ENCODE assay signal across 37 mouse cellular contexts in the genomic region with DNA sequence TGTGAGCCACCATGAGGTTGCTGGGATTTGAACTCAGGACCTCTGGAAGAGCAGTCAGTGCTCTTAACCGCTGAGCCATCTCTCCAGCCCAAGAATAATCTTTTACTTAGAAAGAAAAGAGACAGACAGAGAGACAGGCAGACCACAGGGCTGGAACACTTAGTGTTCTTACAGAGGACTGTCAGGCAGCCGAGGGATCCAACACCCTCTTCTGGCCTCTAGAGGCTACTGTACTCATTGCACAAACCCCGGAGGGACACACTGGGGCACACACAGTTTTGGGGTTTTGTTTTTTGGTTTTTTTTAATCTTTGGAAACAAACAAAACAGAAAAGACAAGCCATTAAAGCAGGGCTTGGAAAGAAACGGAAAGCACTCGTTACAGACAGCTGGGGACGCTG. TPM values are rescaled to one million over a fixed set of nuclear protein-coding genes. Genes with fewer than 3 reads are reported as not detected.
DNase-seq lines count a peak whose midpoint lies in the region; ATAC-seq and TF ChIP-seq lines count a peak whose summit lies in the region.
"Had no signal": no experiment of that assay in that cellular context is flagged by ENCODE, and none has a peak within 500 bp of the region (broad histone marks: within the 10 kb centered on the region; RNA-seq: fewer than 3 reads in every experiment).

No protein-coding gene starts in this region.

- 81% methylated on average over 6 of the region's 6 CpGs for WGBS in forebrain, postnatal 0 days
- WGBS in forebrain, embryonic 12.5 days = 83% methylated on average over 6 of the region's 6 CpGs
- WGBS in hindbrain, postnatal 0 days = 81% methylated on average over 6 of the region's 6 CpGs
- WGBS in hindbrain, embryonic 13.5 days = 89% methylated on average over 6 of the region's 6 CpGs

- DNase-seq in forebrain, postnatal 0 days = no peak
- no peak for DNase-seq in hindbrain, postnatal 0 days (ENCODE audit: low spot score)
- DNase-seq in left cerebral cortex, adult 2 months (ENCODE audit: extremely low spot score in 1 of 2, low spot score in 2 of 2) = no peak
- DNase-seq in left cerebral cortex, postnatal 4 days = no peak
- DNase-seq in MEL (ENCODE audit: low read depth, low spot score) = no peak
- DNase-seq: adrenal gland, postnatal 25 days; cerebellum, adult 18-20 months; cerebellum, postnatal 10 days; gastrocnemius, postnatal 36 days; heart, postnatal 36 days; kidney, adult 8-10 months; kidney, postnatal 14 days; lung, embryonic 14.5 days; lung, postnatal 36 days; right cerebral cortex, postnatal 4 days; thymus, postnatal 4 days had no signal

- peaks cover 13% of the 10 kb centered on the region; the same call in 1 of the 2 replicates for H3K4me1 ChIP-seq in forebrain, postnatal 0 days (ENCODE audit: insufficient read depth)
- peaks cover 30% of the 10 kb centered on the region for H3K4me1 ChIP-seq in forebrain, embryonic 12.5 days
- H3K4me1 ChIP-seq in hindbrain, postnatal 0 days (ENCODE audit: insufficient read depth, low read length) = peaks cover 7% of the 10 kb centered on the region; the same call in 1 of the 2 replicates
- peaks cover 52% of the 10 kb centered on the region for H3K4me1 ChIP-seq in hindbrain, embryonic 13.5 days (replicated peaks)
- peaks cover 0 to 7% of the 10 kb centered on the region in 2 experiments for H3K4me1 ChIP-seq in MEL (ENCODE audit: control insufficient read depth in 1 of 2, insufficient read depth in 2 of 2, low read length in 2 of 2)

- no peak for TF ChIP-seq POLR2A in MEL (IDR thresholded peaks at IDR 0.05; ENCODE audit: control insufficient read depth in 1 of 2, insufficient read depth in 1 of 2, low read depth in 1 of 2, low read length in 2 of 2, poor library complexity in 1 of 2)

- no peak overlapping the region for H3K27ac ChIP-seq in forebrain, postnatal 0 days (ENCODE audit: low read depth, low read length)
- H3K27ac ChIP-seq in forebrain, embryonic 12.5 days = no peak overlapping the region
- no peak overlapping the region for H3K27ac ChIP-seq in hindbrain, postnatal 0 days
- H3K27ac ChIP-seq in hindbrain, embryonic 13.5 days = no peak overlapping the region
- H3K27ac ChIP-seq in left cerebral cortex, adult 2 months = no peak overlapping the region
- H3K27ac ChIP-seq in MEL (ENCODE audit: control insufficient read depth, low read depth, low read length) = no peak overlapping the region
- H3K27ac ChIP-seq: embryonic facial prominence, embryonic 10.5 days; embryonic facial prominence, embryonic 15.5 days; forebrain, embryonic 13.5 days; heart, embryonic 15.5 days; hindbrain, embryonic 14.5 days; limb, embryonic 10.5 days; limb, embryonic 15.5 days; liver, embryonic 14.5 days; midbrain, embryonic 12.5 days; neural tube, embryonic 13.5 days had no signal

- TF ChIP-seq CTCF in forebrain, postnatal 0 days (IDR thresholded peaks at IDR 0.05; ENCODE audit: low read depth) = peak; percentile 28; the same call in 1 of the 2 replicates
- peak; percentile 25; the same call in 1 of the 2 replicates for TF ChIP-seq CTCF in hindbrain, postnatal 0 days (IDR thresholded peaks at IDR 0.05; ENCODE audit: low read depth)
- TF ChIP-seq CTCF in left cerebral cortex, adult 2 months (IDR thresholded peaks at IDR 0.05) = peak; percentile 33
- TF ChIP-seq CTCF in MEL (IDR thresholded peaks at IDR 0.05 in 2 of 3, conservative IDR thresholded peaks at IDR 0.05 in 1 of 3; ENCODE audit: control insufficient read depth in 1 of 3, insufficient read depth in 1 of 3, low read depth in 2 of 3, low read length in 3 of 3, poor library complexity in 1 of 3, severe bottlenecking in 1 of 3) = peak in 2 of 3 experiments; percentile 6 to 21; a peak in 2 of 6 replicates

- no peaks in the 10 kb centered on the region for H3K27me3 ChIP-seq in forebrain, postnatal 0 days (ENCODE audit: insufficient read depth, low read length)
- H3K27me3 ChIP-seq in forebrain, embryonic 12.5 days = no peaks in the 10 kb centered on the region
- no peaks in the 10 kb centered on the region for H3K27me3 ChIP-seq in hindbrain, postnatal 0 days (ENCODE audit: insufficient read depth, low read length)
- H3K27me3 ChIP-seq in hindbrain, embryonic 13.5 days = no peaks in the 10 kb centered on the region
- H3K27me3 ChIP-seq in MEL (ENCODE audit: control insufficient read depth in 1 of 2, insufficient read depth in 2 of 2, low read length in 2 of 2) = no peaks in the 10 kb centered on the region
- H3K27me3 ChIP-seq: CH12.LX; embryonic facial prominence, embryonic 15.5 days; forebrain, embryonic 13.5 days; heart, embryonic 15.5 days; limb, embryonic 15.5 days; midbrain, embryonic 12.5 days; neural tube, embryonic 13.5 days had no signal

- no peak; the same call in 1 of the 2 replicates for TF ChIP-seq RAD21 in MEL (IDR thresholded peaks at IDR 0.05; ENCODE audit: low read depth, low read length)

- no peak overlapping the region for H3K4me3 ChIP-seq in forebrain, postnatal 0 days (ENCODE audit: low read depth, low read length)
- H3K4me3 ChIP-seq in forebrain, embryonic 12.5 days (replicated peaks) = no peak overlapping the region
- H3K4me3 ChIP-seq in hindbrain, postnatal 0 days (ENCODE audit: low read length) = no peak overlapping the region
- H3K4me3 ChIP-seq in hindbrain, embryonic 13.5 days = no peak overlapping the region
- H3K4me3 ChIP-seq in left cerebral cortex, adult 2 months = no peak overlapping the region
- H3K4me3 ChIP-seq in MEL (ENCODE audit: control insufficient read depth in 1 of 2, insufficient read depth in 1 of 2, low read depth in 2 of 2, low read length in 2 of 2) = no peak overlapping the region
- H3K4me3 ChIP-seq: embryonic facial prominence, embryonic 10.5 days; embryonic facial prominence, embryonic 15.5 days; forebrain, embryonic 13.5 days; heart, embryonic 15.5 days; limb, embryonic 10.5 days; limb, embryonic 15.5 days; midbrain, embryonic 12.5 days; neural tube, embryonic 13.5 days had no signal

- no peak overlapping the region for H3K4me2 ChIP-seq in forebrain, postnatal 0 days (ENCODE audit: low read depth)
- H3K4me2 ChIP-seq in forebrain, embryonic 12.5 days = no peak overlapping the region
- H3K4me2 ChIP-seq in hindbrain, postnatal 0 days (ENCODE audit: low read depth, low read length) = no peak overlapping the region
- no peak overlapping the region for H3K4me2 ChIP-seq in hindbrain, embryonic 13.5 days
- H3K4me2 ChIP-seq: embryonic facial prominence, embryonic 15.5 days; forebrain, embryonic 13.5 days; heart, embryonic 15.5 days; hindbrain, embryonic 14.5 days; limb, embryonic 15.5 days; lung, embryonic 14.5 days; midbrain, embryonic 12.5 days; neural tube, embryonic 13.5 days had no signal

- peaks cover 9% of the 10 kb centered on the region for H3K79me2 ChIP-seq in MEL (ENCODE audit: control insufficient read depth, insufficient read depth, low read length, poor library complexity)

- H3K9ac ChIP-seq in forebrain, postnatal 0 days = no peak overlapping the region
- H3K9ac ChIP-seq in forebrain, embryonic 12.5 days = no peak overlapping the region
- no peak overlapping the region for H3K9ac ChIP-seq in hindbrain, postnatal 0 days (replicated peaks; ENCODE audit: low read length)
- no peak overlapping the region for H3K9ac ChIP-seq in hindbrain, embryonic 13.5 days
- H3K9ac ChIP-seq in MEL (ENCODE audit: control insufficient read depth, low read depth, low read length, poor library complexity, severe bottlenecking) = no peak overlapping the region
- H3K9ac ChIP-seq: embryonic facial prominence, embryonic 15.5 days; forebrain, embryonic 13.5 days; heart, embryonic 15.5 days; hindbrain, embryonic 14.5 days; limb, embryonic 15.5 days; liver, embryonic 14.5 days; lung, embryonic 14.5 days; midbrain, embryonic 12.5 days; neural tube, embryonic 13.5 days had no signal

- intact Hi-C loops in left cerebral cortex, adult 2 months (cut with DNase I) = no loop called here
- intact Hi-C loops in left cerebral cortex, postnatal 4 days (cut with DNase I) = loop anchor here (10.0 kb wide), 1 partner anchor 105 kb away; a partner anchor contains a TSS

- H3K36me3 ChIP-seq in forebrain, postnatal 0 days (ENCODE audit: insufficient read depth) = peaks cover 44% of the 10 kb centered on the region
- H3K36me3 ChIP-seq in forebrain, embryonic 12.5 days (replicated peaks) = peaks cover 58% of the 10 kb centered on the region
- H3K36me3 ChIP-seq in hindbrain, postnatal 0 days (ENCODE audit: insufficient read depth, low read length) = peaks cover 43% of the 10 kb centered on the region
- H3K36me3 ChIP-seq in hindbrain, embryonic 13.5 days = peaks cover 53% of the 10 kb centered on the region
- H3K36me3 ChIP-seq in MEL (ENCODE audit: control insufficient read depth in 1 of 2, insufficient read depth in 2 of 2, low read length in 2 of 2) = peaks cover 2% of the 10 kb centered on the region in 2 experiments; a peak in 3 of 4 replicates

- TF ChIP-seq EP300 in MEL (IDR thresholded peaks at IDR 0.05; ENCODE audit: low read depth in 1 of 2, low read length in 2 of 2) = no peak

- no peak for ATAC-seq in forebrain, postnatal 0 days
- ATAC-seq in forebrain, embryonic 12.5 days (ENCODE audit: low FRiP score) = no peak
- no peak for ATAC-seq in hindbrain, postnatal 0 days
- ATAC-seq in hindbrain, embryonic 13.5 days (ENCODE audit: low FRiP score) = no peak
- ATAC-seq in activated CD4-positive, CD25-positive, alpha-beta regulatory T cell, adult 4 months = no peak
- ATAC-seq: forebrain, embryonic 13.5 days; inflammation-experienced regulatory T-cells, adult 6 months had no signal

- no peaks in the 10 kb centered on the region for H3K9me3 ChIP-seq in forebrain, postnatal 0 days (ENCODE audit: low read length)
- H3K9me3 ChIP-seq in forebrain, embryonic 12.5 days = no peaks in the 10 kb centered on the region
- no peaks in the 10 kb centered on the region for H3K9me3 ChIP-seq in hindbrain, postnatal 0 days (ENCODE audit: low read length)
- no peaks in the 10 kb centered on the region for H3K9me3 ChIP-seq in hindbrain, embryonic 13.5 days
- no peaks in the 10 kb centered on the region for H3K9me3 ChIP-seq in MEL (replicated peaks; ENCODE audit: insufficient read depth, low read length)
- H3K9me3 ChIP-seq: embryonic facial prominence, embryonic 10.5 days; embryonic facial prominence, embryonic 15.5 days; forebrain, embryonic 13.5 days; heart, embryonic 15.5 days; limb, embryonic 10.5 days; limb, embryonic 15.5 days; midbrain, embryonic 12.5 days; neural tube, embryonic 13.5 days had no signal

RNA-seq across cellular contexts. Expression of a gene that starts 5.4 kb away (rescaled TPM):
- 24.7 and 27.2 TPM in 2 replicates for total RNA-seq in forebrain, postnatal 0 days (2014; rRNA removed)
- 17.4 and 20.3 TPM in 2 replicates for polyA plus RNA-seq in forebrain, postnatal 0 days (2015; fragmentation: Nextera tagmentation; extraction: Ambion mirVana)
- polyA plus RNA-seq in forebrain, embryonic 12.5 days (2016; fragmentation: Nextera tagmentation; extraction: Ambion mirVana) = 68.6 and 69.8 TPM in 2 replicates
- 27.0 and 32.1 TPM in 2 replicates for total RNA-seq in hindbrain, postnatal 0 days (2014; rRNA removed)
- 22.5 and 23.4 TPM in 2 replicates for polyA plus RNA-seq in hindbrain, postnatal 0 days (2015; fragmentation: Nextera tagmentation; extraction: Ambion mirVana)
- polyA plus RNA-seq in hindbrain, embryonic 13.5 days (2015; fragmentation: Nextera tagmentation; extraction: Ambion mirVana) = 36.7 and 38.0 TPM in 2 replicates
- total RNA-seq in left cerebral cortex, adult 2 months (2021) = 10 to 100 TPM; 25.2 to 31.0 TPM
- total RNA-seq in left cerebral cortex, postnatal 4 days (2021) = 10 to 100 TPM; 22.4 to 25.6 TPM
- total RNA-seq in MEL (2012; rRNA removed) = 15.8 and 18.6 TPM in 2 replicates
- polyA plus RNA-seq in MEL (2012; ENCODE audit: insufficient read depth in 1 of 2, insufficient read length in 2 of 2, low read depth in 1 of 2, low replicate concordance in 2 of 2, missing spikeins in 1 of 2) = 10 to 100 TPM in 1 of 2 experiments, not detected in 1; 25.7 TPM
- polyA plus RNA-seq in activated CD4-positive, CD25-positive, alpha-beta regulatory T cell, adult 4 months (2017; shearing (Covaris generic)) = 10 to 100 TPM; 18.3 to 19.0 TPM

RNA-seq across cellular contexts. Expression of a gene that starts 10.2 kb away (rescaled TPM):
- total RNA-seq in forebrain, postnatal 0 days (2014; rRNA removed) = 11.8 and 13.9 TPM in 2 replicates
- 12.1 and 12.5 TPM in 2 replicates for polyA plus RNA-seq in forebrain, postnatal 0 days (2015; fragmentation: Nextera tagmentation; extraction: Ambion mirVana)
- 32.7 and 33.0 TPM in 2 replicates for polyA plus RNA-seq in forebrain, embryonic 12.5 days (2016; fragmentation: Nextera tagmentation; extraction: Ambion mirVana)
- total RNA-seq in hindbrain, postnatal 0 days (2014; rRNA removed) = 30.3 and 32.5 TPM in 2 replicates
- 22.1 and 25.3 TPM in 2 replicates for polyA plus RNA-seq in hindbrain, postnatal 0 days (2015; fragmentation: Nextera tagmentation; extraction: Ambion mirVana)
- 24.4 and 25.2 TPM in 2 replicates for polyA plus RNA-seq in hindbrain, embryonic 13.5 days (2015; fragmentation: Nextera tagmentation; extraction: Ambion mirVana)
- total RNA-seq in left cerebral cortex, adult 2 months (2021) = 1 to 10 TPM; 6.5 to 7.2 TPM
- 1 to 10 TPM; 9.1 to 9.4 TPM for total RNA-seq in left cerebral cortex, postnatal 4 days (2021)
- 31.9 and 35.0 TPM in 2 replicates for total RNA-seq in MEL (2012; rRNA removed)
- polyA plus RNA-seq in MEL (2012; ENCODE audit: insufficient read depth in 1 of 2, insufficient read length in 2 of 2, low read depth in 1 of 2, low replicate concordance in 2 of 2, missing spikeins in 1 of 2) = 10 to 100 TPM in 1 of 2 experiments, not detected in 1; 56.5 TPM
- 10 to 100 TPM; 14.7 to 24.1 TPM for polyA plus RNA-seq in activated CD4-positive, CD25-positive, alpha-beta regulatory T cell, adult 4 months (2017; shearing (Covaris generic))

RNA-seq across cellular contexts. Expression of a gene that starts 28.7 kb away (rescaled TPM):
- total RNA-seq in forebrain, postnatal 0 days (2014; rRNA removed) = 49.9 and 58.6 TPM in 2 replicates
- polyA plus RNA-seq in forebrain, postnatal 0 days (2015; fragmentation: Nextera tagmentation; extraction: Ambion mirVana) = 8.4 and 15.7 TPM in 2 replicates
- polyA plus RNA-seq in forebrain, embryonic 12.5 days (2016; fragmentation: Nextera tagmentation; extraction: Ambion mirVana) = 50.3 and 50.8 TPM in 2 replicates
- 65.5 and 80.9 TPM in 2 replicates for total RNA-seq in hindbrain, postnatal 0 days (2014; rRNA removed)
- 15.5 and 20.6 TPM in 2 replicates for polyA plus RNA-seq in hindbrain, postnatal 0 days (2015; fragmentation: Nextera tagmentation; extraction: Ambion mirVana)
- polyA plus RNA-seq in hindbrain, embryonic 13.5 days (2015; fragmentation: Nextera tagmentation; extraction: Ambion mirVana) = 22.3 and 27.2 TPM in 2 replicates
- 10 to 100 TPM; 87.8 to 89.8 TPM for total RNA-seq in left cerebral cortex, adult 2 months (2021)
- 10 to 100 TPM; 59.5 to 79.4 TPM for total RNA-seq in left cerebral cortex, postnatal 4 days (2021)
- total RNA-seq in MEL (2012; rRNA removed) = 146 and 167 TPM in 2 replicates
- polyA plus RNA-seq in MEL (2012; ENCODE audit: insufficient read depth in 1 of 2, insufficient read length in 2 of 2, low read depth in 1 of 2, low replicate concordance in 2 of 2, missing spikeins in 1 of 2) = 100 to 1,000 TPM in 1 of 2 experiments, not detected in 1; 156 TPM
- polyA plus RNA-seq in activated CD4-positive, CD25-positive, alpha-beta regulatory T cell, adult 4 months (2017; shearing (Covaris generic)) = 10 to 100 TPM; 26.8 to 37.1 TPM

RNA-seq across cellular contexts. Expression of a gene that starts 31.2 kb away (rescaled TPM):
- total RNA-seq in forebrain, postnatal 0 days (2014; rRNA removed) = not detected in 2 replicates
- polyA plus RNA-seq in forebrain, postnatal 0 days (2015; fragmentation: Nextera tagmentation; extraction: Ambion mirVana) = 32.5 and 44.0 TPM in 2 replicates
- 26.1 and 29.4 TPM in 2 replicates for polyA plus RNA-seq in forebrain, embryonic 12.5 days (2016; fragmentation: Nextera tagmentation; extraction: Ambion mirVana)
- total RNA-seq in hindbrain, postnatal 0 days (2014; rRNA removed) = not detected in 2 replicates
- polyA plus RNA-seq in hindbrain, postnatal 0 days (2015; fragmentation: Nextera tagmentation; extraction: Ambion mirVana) = 38.5 and 39.3 TPM in 2 replicates
- polyA plus RNA-seq in hindbrain, embryonic 13.5 days (2015; fragmentation: Nextera tagmentation; extraction: Ambion mirVana) = 42.7 and 44.4 TPM in 2 replicates
- not detected for total RNA-seq in left cerebral cortex, adult 2 months (2021)
- total RNA-seq in left cerebral cortex, postnatal 4 days (2021) = not detected
- total RNA-seq in MEL (2012; rRNA removed) = 3.5 and 4.6 TPM in 2 replicates
- under 1 TPM in 1 of 2 experiments, not detected in 1; 0.56 TPM for polyA plus RNA-seq in MEL (2012; ENCODE audit: insufficient read depth in 1 of 2, insufficient read length in 2 of 2, low read depth in 1 of 2, low replicate concordance in 2 of 2, missing spikeins in 1 of 2)
- 10 to 100 TPM; 11.7 to 19.1 TPM for polyA plus RNA-seq in activated CD4-positive, CD25-positive, alpha-beta regulatory T cell, adult 4 months (2017; shearing (Covaris generic))
- total RNA-seq: adrenal gland, adult 18-20 months; adrenal gland, postnatal 25 days; gastrocnemius, postnatal 36 days; heart, adult 8-10 months; heart, postnatal 36 days; layer of hippocampus, adult 18-20 months; layer of hippocampus, postnatal 25 days; megakaryocyte, adult 5-6 weeks had no signal
- polyA plus RNA-seq: testis, adult 2 months had no signal
